ENCODE assay signal across 16 mouse cellular contexts in genomic region chr17:49777115-49777839, GRCm38 (mm10).
DNase-seq lines count a peak whose midpoint lies in the region; ATAC-seq and TF ChIP-seq lines count a peak whose summit lies in the region.
"Had no signal": no experiment of that assay in that cellular context is flagged by ENCODE, and none has a peak within 500 bp of the region (broad histone marks: within the 10 kb centered on the region; RNA-seq: fewer than 3 reads in every experiment).

No protein-coding gene starts in this region.

- no peak overlapping the region for H3K4me3 ChIP-seq in embryonic facial prominence, embryonic 14.5 days (ENCODE audit: low read depth, low read length)
- H3K4me3 ChIP-seq in forebrain, embryonic 14.5 days (ENCODE audit: low read depth, low read length): no peak overlapping the region
- no peak overlapping the region for H3K4me3 ChIP-seq in layer of hippocampus, adult 2 months
- H3K4me3 ChIP-seq: lung, embryonic 15.5 days; megakaryocyte, embryonic 14.5 days had no signal

- ATAC-seq in embryonic facial prominence, embryonic 14.5 days (ENCODE audit: low read depth): no peak
- ATAC-seq in forebrain, embryonic 14.5 days: no peak
- ATAC-seq: forebrain, postnatal 0 days; midbrain, embryonic 16.5 days had no signal

- H3K27me3 ChIP-seq in embryonic facial prominence, embryonic 14.5 days (replicated peaks; ENCODE audit: control insufficient read depth, insufficient read depth, low read length): no peaks in the 10 kb centered on the region
- no peaks in the 10 kb centered on the region for H3K27me3 ChIP-seq in forebrain, embryonic 14.5 days (replicated peaks; ENCODE audit: control insufficient read depth, insufficient read depth, low read length)
- H3K27me3 ChIP-seq: lung, embryonic 15.5 days; megakaryocyte, embryonic 14.5 days had no signal

- 0 out of 2 replicates have a peak, but pooled peaks cover 4% of the 10 kb centered on the region for H3K4me1 ChIP-seq in embryonic facial prominence, embryonic 14.5 days (ENCODE audit: control insufficient read depth, insufficient read depth, low read length)
- H3K4me1 ChIP-seq in forebrain, embryonic 14.5 days (ENCODE audit: control insufficient read depth, insufficient read depth, low read length): no peaks in the 10 kb centered on the region
- H3K4me1 ChIP-seq: lung, embryonic 15.5 days; megakaryocyte, embryonic 14.5 days had no signal

- WGBS in embryonic facial prominence, embryonic 14.5 days: 52% methylated on average over 13 of the region's 13 CpGs
- WGBS in forebrain, embryonic 14.5 days: 90% methylated on average over 13 of the region's 13 CpGs

- no peak overlapping the region for H3K27ac ChIP-seq in embryonic facial prominence, embryonic 14.5 days (replicated peaks; ENCODE audit: low read depth, low read length)
- no peak overlapping the region for H3K27ac ChIP-seq in forebrain, embryonic 14.5 days (ENCODE audit: low read depth, low read length)
- no peak overlapping the region for H3K27ac ChIP-seq in layer of hippocampus, adult 2 months
- H3K27ac ChIP-seq: lung, embryonic 15.5 days had no signal

- TF ChIP-seq CTCF in layer of hippocampus, adult 2 months (conservative IDR thresholded peaks at IDR 0.05): no peak

- intact Hi-C loops in heart, postnatal 14 days (cut with DNase I): no loop called here

- H3K9me3 ChIP-seq in embryonic facial prominence, embryonic 14.5 days (ENCODE audit: control insufficient read depth, low read length): no peaks in the 10 kb centered on the region
- no peaks in the 10 kb centered on the region for H3K9me3 ChIP-seq in forebrain, embryonic 14.5 days (replicated peaks; ENCODE audit: control insufficient read depth, low read length)
- H3K9me3 ChIP-seq: lung, embryonic 15.5 days had no signal

- H3K9ac ChIP-seq in embryonic facial prominence, embryonic 14.5 days (ENCODE audit: low read depth, low read length): no peak overlapping the region
- H3K9ac ChIP-seq in forebrain, embryonic 14.5 days (ENCODE audit: low read length): no peak overlapping the region
- H3K9ac ChIP-seq: forebrain, postnatal 0 days; lung, embryonic 15.5 days had no signal

- DNase-seq in embryo, embryonic 10 days (ENCODE audit: low spot score): peak; percentile 18
- no peak for DNase-seq in embryo, embryonic 9.5 days (ENCODE audit: extremely low spot score)
- DNase-seq in 3T3-L1 (ENCODE audit: low read depth, low spot score): peak; percentile 56
- peak; percentile 19 for DNase-seq in embryonic facial prominence, embryonic 14.5 days (ENCODE audit: low spot score)
- peak; percentile 32 for DNase-seq in kidney, postnatal 10 days
- DNase-seq in forebrain, embryonic 14.5 days (ENCODE audit: low spot score): no peak
- DNase-seq in layer of hippocampus, adult 2 months (ENCODE audit: low spot score in 2 of 2): no peak
- DNase-seq in heart, postnatal 14 days: no peak
- DNase-seq: adrenal gland, postnatal 36 days; cerebellum, adult 2 months; forebrain, postnatal 0 days; heart, adult 18-20 months had no signal

- no peaks in the 10 kb centered on the region for H3K36me3 ChIP-seq in embryonic facial prominence, embryonic 14.5 days (ENCODE audit: control insufficient read depth, insufficient read depth, low read length)
- H3K36me3 ChIP-seq in forebrain, embryonic 14.5 days (ENCODE audit: control insufficient read depth, insufficient read depth, low read length): no peaks in the 10 kb centered on the region
- H3K36me3 ChIP-seq: lung, embryonic 15.5 days had no signal

- H3K4me2 ChIP-seq in embryonic facial prominence, embryonic 14.5 days (ENCODE audit: low read depth, low read length): no peak overlapping the region
- H3K4me2 ChIP-seq in forebrain, embryonic 14.5 days (ENCODE audit: low read length): no peak overlapping the region
- H3K4me2 ChIP-seq: liver, embryonic 11.5 days; lung, embryonic 15.5 days had no signal

Comparison
In these comparisons a context has a peak if more than half of its experiments do, and no peak if none do; other contexts are left out.
1. DNase-seq: peak in embryo, embryonic 10 days (single experiment), 3T3-L1 (single experiment), embryonic facial prominence, embryonic 14.5 days (single experiment) and kidney, postnatal 10 days (single experiment); none in embryo, embryonic 9.5 days (single experiment), forebrain, embryonic 14.5 days (single experiment), layer of hippocampus, adult 2 months (0 of 2) and heart, postnatal 14 days (0 of 2).